Mouse (Mus musculus) brain, embryonic 18.5 days (tissue): ENCODE measurements around the gene Pdzrn4.
A peak's percentile ranks its signal among the peaks of the same experiment; 100 is the strongest.
"Not testable (repeated sequence)": the region's sequence is repeated elsewhere in the genome, so short reads cannot be mapped to it uniquely, and the experiment has no call there.

Source experiments
- DNase-seq: peaks from one replicate; pipeline ENCODE4 v3.0.0-alpha.2; 2012; ENCODE audit warnings: low read depth, low spot score

Pdzrn4 gene

GRCm38 (mm10) chr15:92396770-92397608 is at the start of gene Pdzrn4:
Gene Pdzrn4 (plus strand): TSS chr15:92396881.
- DNase-seq = no peak

GRCm38 (mm10) chr15:92347426-92347825 is 49.3 kb upstream of the Pdzrn4 start:
- DNase-seq = no peak

DNA sequence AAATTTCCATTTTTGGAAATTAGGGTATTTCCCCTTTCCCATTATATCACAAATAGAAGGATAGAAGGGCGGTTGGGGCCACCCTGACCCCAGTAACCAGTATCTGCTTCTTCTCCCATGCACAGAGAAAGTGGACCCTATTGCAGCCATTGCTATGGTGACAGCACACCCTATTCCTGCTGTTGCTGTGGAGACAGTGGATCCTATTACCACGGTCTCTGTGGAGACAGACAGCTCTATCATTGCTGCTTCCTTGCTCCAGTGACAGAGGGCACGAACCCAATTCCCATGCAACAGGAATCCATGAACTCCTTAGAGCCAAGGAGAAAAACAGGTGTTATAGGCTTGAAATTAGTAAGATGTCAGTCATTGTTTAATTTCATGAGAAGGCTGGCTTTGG is 48.8 kb upstream of the Pdzrn4 start:
- DNase-seq = no peak

- not testable (repeated sequence) for DNase-seq
These were observed 48.2 kb upstream of the Pdzrn4 start for GRCm38 (mm10) chr15:92348453-92348852.

GRCm38 (mm10) chr15:92364153-92364552 is 32.5 kb upstream of the Pdzrn4 start:
- no peak for DNase-seq

DNA sequence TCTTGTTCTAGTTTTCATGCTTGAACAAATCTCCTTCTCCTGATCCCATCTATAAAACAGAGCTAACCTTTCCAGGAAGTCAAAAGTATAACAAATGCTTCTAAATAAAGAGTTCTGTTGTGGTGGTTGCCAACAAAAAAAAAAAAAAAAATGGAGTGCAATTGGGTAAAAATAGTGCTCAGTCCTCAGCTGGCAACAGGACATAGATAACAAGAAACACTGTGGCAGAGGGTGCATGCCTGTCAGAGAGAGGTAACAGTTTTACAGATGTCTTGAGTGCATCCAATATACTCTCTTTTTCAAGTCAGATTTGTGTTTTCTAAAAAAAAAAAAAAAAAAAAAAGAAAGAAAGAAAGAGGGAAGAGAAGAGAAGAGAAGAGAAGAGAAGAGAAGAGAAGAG is 32.1 kb upstream of the Pdzrn4 start:
- no peak for DNase-seq

DNA sequence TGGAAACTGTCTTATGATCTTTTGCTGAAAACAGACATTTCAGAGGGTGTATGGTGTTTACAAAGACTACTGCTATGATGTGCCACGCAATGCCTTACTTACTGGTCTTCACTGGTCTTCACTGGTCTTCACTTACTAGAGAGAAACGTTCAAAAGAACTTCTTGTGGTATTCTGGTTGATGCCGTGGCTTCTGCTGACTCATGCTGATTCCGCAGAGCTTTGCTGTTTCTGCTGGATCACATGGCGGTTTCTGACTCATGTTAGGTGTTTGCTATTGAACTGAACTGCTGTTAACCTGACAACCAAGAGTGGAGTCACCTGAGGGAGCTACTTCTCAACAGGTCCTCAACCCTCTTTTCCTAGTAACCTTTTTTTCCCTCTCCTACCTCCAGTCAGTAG is 1.9 kb upstream of the Pdzrn4 start:
- DNase-seq = no peak

- DNase-seq = no peak
These were observed 2.1 kb downstream of the Pdzrn4 start for GRCm38 (mm10) chr15:92398747-92399146.

DNA sequence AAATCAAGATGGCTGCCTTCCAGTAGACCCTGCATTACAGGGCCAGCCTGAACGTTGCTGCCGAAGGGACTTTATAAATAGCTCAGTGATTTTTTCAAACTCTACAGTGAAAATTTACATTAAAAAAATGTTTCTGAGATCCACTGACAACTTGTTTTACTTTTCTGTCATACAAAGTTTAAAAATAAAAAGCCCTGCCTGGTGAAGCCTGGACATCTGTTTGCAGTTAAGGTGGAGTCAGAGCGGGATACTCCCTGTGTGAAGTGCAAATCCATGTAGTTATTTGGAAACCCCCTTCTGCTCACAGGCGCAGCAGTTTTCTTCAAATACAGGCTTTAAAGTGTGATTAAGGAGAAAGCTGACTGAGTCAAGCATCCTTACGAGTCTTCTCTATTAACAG is 2.6 kb downstream of the Pdzrn4 start:
- DNase-seq = no peak

- no peak for DNase-seq
These were observed 4.9 kb downstream of the Pdzrn4 start for GRCm38 (mm10) chr15:92401554-92401953.

GRCm38 (mm10) chr15:92415323-92415722 is 18.6 kb downstream of the Pdzrn4 start:
- DNase-seq = no peak

DNA sequence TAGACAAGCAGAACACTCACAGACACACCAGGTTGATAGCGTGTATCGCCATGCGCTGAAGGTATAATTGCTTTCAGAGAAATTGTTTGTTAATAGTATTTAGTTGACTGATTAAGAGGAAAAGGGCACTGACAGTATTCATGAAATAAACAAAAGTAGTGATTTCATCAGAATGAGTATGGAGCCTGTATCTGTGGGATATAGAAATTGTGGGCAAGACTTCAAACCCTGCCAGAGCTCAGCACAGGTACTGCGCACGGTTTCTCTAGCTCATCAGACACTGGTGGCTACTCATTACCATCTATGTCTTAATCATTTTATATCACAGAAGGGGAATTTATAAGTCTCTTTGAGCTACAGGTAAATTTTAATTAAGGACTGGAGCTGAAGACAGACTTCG is 19.5 kb downstream of the Pdzrn4 start:
- DNase-seq = no peak

GRCm38 (mm10) chr15:92416658-92417057 is 20.0 kb downstream of the Pdzrn4 start:
- no peak for DNase-seq

DNA sequence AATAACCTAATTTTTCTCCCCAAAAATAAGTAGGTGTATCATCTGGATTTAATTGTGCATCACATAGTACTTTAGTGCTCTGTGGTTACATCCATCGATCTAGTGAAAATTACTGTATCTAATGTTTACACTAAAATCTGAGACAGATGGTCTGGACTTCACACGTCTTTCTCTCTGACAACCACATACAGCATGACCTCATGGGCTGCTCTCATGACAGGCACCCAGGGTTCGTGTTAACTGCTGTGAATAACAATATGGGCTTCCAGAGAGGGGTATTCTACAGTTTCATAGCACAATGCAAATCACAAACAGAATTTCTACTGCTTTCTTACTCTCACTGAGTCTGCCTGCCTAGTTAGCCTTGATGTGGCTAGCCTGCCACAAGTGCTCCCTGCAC is 20.4 kb downstream of the Pdzrn4 start:
- no peak for DNase-seq

GRCm38 (mm10) chr15:92434605-92435004 is 37.9 kb downstream of the Pdzrn4 start:
- peak; percentile 36 for DNase-seq

GRCm38 (mm10) chr15:92435306-92435705 is 38.6 kb downstream of the Pdzrn4 start:
- no peak for DNase-seq

GRCm38 (mm10) chr15:92441630-92442180 is 45.0 kb downstream of the Pdzrn4 start:
- DNase-seq = no peak

- DNase-seq = peak; percentile 69
These were observed 51.0 kb downstream of the Pdzrn4 start for GRCm38 (mm10) chr15:92447708-92448147.

DNA sequence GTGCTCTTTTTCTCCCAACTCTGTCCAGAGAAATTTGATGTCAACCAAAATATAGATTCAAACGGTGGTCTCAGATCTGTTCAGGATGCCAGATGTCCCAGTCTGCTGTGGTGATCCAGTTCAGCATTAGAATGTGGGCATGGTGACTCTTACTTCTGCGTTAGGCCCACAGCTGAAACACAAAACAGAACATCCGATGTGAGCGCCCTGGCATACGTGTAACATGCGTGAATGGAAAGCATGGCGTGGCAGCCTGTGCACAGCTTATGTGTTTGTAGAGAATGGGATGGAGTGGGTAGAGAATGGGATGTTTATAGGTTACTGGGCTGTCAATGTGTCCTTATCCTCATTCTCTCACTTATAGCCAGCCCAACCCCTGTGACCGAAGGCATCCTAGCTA is 52.4 kb downstream of the Pdzrn4 start:
- no peak for DNase-seq

DNA sequence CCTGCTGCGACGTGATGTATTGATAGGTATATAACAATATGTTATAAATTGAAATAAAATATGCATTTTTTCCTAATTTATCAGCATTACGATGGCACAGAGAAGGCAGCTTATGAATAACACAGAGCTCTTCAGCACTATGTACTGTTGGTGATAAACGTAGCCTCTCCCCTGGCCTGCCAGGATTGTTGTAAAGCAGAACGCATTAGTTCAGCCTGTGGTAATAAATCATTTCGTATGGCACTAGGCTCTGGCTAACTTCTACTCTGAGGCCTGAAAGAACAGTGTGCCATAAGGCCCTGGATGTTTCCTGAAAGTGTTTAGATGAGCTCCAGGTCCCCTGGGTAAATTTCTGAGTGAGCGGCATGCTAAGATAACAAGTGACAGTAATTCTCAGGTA is 55.9 kb downstream of the Pdzrn4 start:
- no peak for DNase-seq

DNA sequence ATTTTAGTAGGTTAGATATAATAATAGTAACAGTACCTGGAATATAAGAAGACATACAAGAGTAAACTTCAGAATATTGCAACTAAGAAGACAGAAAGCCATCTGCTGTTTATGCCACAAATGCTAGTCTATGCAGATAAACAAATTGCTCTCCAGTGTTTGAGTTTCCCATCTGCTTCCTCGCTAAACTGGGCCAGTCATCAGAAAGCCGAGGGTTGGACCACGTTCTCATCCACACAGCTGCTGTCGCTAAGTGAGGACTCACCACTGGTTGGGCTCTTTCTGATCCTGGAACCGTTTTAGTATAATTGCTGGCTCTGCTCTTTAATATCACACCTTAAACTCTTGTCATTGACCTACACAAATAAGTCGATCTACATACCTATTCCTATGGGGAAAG is 85.5 kb downstream of the Pdzrn4 start:
- DNase-seq = peak; percentile 28

- DNase-seq = no peak
These were observed 94.7 kb downstream of the Pdzrn4 start for GRCm38 (mm10) chr15:92491376-92491775.

- no peak for DNase-seq
These were observed 98.9 kb downstream of the Pdzrn4 start for GRCm38 (mm10) chr15:92495465-92496174.
